Mouse (Mus musculus) adrenal gland, adult (tissue): ENCODE measurements around the gene Nrn1l.

ENCODE experiments used
- DNase-seq, 2 experiments: peaks; one replicate each; pipeline ENCODE4 v3.0.0; 2022 to 2023; ENCODE audit warnings: low spot score in 1 of 2; ENCODE audit not compliant: inconsistent age in 2 of 2

Gene Nrn1l

DNA sequence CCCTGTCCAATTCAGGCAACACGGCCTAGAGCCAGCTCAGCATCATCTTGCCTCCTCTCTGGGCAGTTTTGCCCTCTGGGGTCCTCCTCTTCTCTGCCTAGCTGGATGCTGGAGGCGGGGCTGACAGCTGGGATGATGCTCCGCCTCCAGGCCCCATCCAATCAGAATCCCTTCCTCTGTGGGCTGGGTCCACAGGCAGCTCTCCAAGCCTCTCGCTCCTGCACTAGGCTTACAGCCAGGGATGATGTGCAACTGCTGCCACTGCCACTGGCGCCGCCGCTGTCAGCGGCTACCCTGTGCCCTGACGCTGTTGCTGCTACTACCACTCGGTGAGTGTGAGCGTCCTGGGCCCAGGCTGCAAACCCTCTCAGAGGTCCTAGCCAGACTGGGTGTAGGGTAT lies at the start of gene Nrn1l:
Gene Nrn1l, plus strand, starts transcription at position 229 of the 400 bp plus-strand sequence.
- peak; percentile 71 to 84 for DNase-seq

- no peak for DNase-seq
Measured at GRCm38 (mm10) chr8:105846678-105847077, 46.7 kb upstream of the Nrn1l start.

DNA sequence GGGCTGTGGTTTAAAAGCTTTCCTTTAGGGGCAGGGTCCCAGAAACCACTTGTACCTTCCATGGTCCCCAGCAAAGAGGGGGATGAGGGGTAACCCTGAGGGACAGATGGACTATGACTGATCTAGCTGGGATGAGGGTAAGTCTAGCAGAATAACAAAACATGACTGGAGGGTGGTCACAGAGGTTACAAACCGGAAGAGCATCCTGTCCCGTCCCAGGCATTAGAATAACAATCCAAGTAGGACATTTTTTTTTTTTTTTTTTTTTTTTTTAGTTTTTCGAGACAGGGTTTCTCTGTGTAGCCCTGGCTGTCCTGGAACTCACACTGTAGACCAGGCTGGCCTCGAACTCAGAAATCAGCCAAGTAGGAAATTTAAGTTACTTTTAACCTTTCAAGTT lies 43.4 kb upstream of the Nrn1l start:
- no peak for DNase-seq

GRCm38 (mm10) chr8:105850611-105851010 lies 42.8 kb upstream of the Nrn1l start:
- no peak for DNase-seq

GRCm38 (mm10) chr8:105851651-105852143 lies 41.7 kb upstream of the Nrn1l start:
- peak; percentile 89 to 97 for DNase-seq

DNA sequence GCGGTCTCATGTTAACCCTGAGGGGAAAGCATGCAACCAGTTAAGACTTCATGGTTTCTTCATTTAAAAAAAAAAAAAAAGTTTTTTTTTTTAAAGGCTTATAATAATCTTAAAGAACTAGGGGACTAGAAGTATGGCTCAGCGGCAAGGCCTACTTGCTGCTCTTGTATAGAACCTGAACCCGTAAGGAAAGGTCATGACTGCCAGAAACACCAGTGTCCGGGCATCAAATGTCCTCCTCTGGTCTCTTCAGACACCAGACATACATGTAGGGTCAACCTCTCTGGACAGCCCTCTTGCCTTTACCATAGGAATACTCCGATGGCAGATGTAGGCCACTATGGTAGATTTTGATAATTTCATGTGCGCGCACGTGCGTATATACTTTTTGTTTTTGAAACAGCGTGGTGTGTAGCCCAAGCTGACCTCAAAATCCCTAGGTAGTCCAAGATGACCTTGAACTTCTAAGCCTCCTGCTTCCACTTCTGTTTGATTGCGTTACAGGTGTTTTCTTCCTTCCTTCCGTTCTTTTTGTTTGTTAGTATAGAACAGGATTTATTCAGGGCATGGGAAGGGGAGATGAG lies 41.1 kb upstream of the Nrn1l start:
- peak; percentile 28 to 65 for DNase-seq

GRCm38 (mm10) chr8:105853178-105853577 lies 40.2 kb upstream of the Nrn1l start, which contains the start of gene Cenpt:
Cenpt (minus strand) TSS chr8:105853278.
- peak in 1 of 2 experiments; percentile 44 for DNase-seq

DNA sequence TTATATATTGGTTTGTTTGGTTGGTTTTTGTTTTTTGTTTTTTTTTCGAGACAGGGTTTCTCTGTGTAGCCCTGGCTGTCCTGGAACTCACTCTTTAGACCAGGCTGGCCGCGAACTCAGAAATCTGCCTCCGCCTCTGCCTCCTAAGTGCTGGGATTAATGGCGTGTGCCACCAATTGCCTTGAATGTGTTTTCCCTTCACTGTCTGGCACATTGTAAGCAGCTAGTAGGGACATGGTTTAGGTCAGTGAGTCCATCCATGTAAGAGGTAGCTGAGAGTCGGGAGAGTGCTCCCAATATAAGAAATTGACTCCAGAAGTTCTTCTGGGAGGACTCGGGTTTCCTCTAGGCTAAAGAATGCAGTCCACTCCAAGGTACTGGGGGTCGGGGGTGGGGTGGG lies 39.1 kb upstream of the Nrn1l start:
- peak in 1 of 2 experiments; percentile 42 for DNase-seq

DNA sequence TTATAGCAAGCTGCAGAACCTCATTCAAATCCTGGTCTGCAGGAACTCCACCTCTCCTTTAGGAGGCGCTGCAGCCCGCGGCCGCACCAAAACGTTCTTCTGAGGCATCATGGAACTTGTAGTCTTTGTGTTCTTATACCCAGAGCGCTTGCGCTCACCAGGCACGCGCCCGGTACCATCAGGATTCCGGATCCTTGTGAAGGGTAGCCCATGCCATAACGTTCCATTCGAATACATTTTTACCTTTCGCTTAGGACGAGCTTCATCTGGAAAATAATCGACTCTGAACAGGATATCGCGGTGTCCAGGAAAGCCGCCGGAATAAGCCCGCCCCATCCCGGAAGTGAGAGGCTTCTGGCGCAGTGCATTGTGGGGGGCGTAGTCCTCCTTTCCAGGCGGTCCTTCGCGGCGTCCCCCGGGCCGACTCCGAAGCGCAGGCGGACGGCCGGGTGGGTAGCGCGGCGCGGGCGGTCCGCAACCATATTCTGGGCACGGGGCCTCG lies 38.6 kb upstream of the Nrn1l start, which contains the start of gene Thap11:
Gene Thap11, plus strand, starts transcription at position 418 of the 502 bp plus-strand sequence.
- DNase-seq, result peak; percentile 93 to 97

- peak; percentile 70 to 76 for DNase-seq
Measured at GRCm38 (mm10) chr8:105855248-105856167, 37.9 kb upstream of the Nrn1l start.

GRCm38 (mm10) chr8:105856168-105856835 lies 37.1 kb upstream of the Nrn1l start:
- DNase-seq, result no peak

DNA sequence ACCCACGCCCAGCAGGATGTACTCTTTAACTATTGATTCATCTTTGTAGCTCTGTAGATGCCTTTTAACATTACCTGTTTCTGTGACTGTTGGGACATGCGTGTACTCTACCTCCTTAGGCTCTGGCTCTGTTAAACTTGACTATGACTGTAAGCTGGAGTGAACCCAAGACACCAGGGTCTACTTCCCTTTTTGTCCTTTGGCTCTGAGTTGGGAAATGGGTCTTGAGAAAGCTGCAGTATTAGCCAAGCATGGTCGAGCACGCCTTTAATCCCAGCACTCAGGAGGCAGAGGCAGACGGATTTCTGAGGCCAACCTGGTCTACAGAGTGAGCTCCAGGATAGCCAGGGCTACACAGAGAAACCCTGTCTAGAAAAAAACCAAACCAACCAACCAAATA lies 34.9 kb upstream of the Nrn1l start:
- no peak for DNase-seq

DNA sequence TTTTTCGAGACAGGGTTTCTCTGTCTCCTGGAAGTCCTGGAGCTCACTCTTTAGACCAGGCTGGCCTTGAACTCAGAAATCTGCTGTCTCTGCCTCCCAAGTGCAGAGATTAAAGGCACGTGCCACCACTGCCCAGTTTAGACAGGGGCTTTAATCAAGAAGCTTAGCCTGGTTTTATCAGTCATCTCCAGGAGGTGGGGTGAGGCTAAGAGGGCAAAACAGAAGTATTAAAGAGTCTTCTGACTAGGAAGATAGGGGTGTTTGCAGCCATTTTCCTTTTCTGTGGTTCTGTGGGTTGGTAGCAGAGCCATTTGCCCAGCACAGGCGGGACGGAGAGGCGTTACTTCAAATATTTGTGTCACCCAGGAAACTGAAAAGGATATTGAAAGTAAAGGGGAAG lies 34.1 kb upstream of the Nrn1l start:
- peak in 1 of 2 experiments; percentile 56 for DNase-seq

- peak; percentile 97 to 98 for DNase-seq
Measured at GRCm38 (mm10) chr8:105860143-105860981, 33.0 kb upstream of the Nrn1l start, which contains the start of gene Nutf2. Nutf2 (plus strand) TSS chr8:105860580.

DNA sequence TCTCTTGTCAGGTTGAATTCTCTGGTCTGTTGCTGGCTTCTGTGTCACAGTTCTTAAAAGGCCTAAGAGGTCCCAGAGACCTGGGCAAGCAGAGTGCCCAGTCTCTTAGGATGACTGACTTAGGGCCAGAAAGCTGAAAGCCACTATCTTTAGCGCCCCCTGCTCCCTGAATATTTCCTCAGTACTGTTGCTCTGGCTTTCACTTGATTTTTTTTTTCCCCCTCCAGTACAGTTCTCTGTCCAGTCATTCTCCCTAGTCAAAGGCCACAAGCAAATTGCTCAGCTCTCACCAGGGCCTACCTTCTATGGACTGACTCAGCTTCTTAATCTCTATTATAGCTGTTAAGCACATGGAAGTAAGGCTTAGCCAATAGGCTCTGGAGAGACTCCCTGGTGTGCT lies 31.4 kb upstream of the Nrn1l start:
- DNase-seq, result peak in 1 of 2 experiments; percentile 76

DNA sequence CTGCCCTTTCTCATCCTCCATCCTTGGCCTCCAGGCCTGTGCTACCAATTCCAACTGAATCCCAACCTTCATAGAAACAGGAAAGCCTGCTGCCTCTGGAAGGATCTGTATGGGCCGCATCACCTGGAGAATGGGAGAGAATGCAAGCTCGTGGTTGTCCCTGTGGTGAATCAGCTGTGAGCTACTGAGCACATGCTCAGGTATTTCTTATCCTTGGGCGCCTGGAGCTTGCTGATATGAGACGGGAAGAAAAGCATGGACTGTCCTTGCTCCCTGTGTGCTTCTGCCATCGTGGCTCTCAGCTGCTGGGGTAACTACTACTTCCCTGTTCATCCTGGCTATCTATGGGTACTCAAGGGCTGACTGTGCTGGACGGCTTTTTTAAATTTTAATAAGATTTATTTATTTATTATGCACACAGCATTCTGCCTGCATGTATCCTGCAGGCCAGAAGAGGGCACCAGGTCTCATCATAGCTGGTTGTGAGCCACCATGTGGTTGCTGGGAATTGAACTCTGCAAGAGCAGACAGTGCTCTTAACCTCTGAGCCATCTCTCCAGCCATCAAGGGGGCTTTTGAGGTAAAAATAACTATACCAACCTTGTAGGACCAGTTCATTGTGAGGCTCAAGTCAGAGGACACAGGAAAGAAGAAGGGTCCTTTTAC lies 26.9 kb upstream of the Nrn1l start:
- DNase-seq, result no peak

DNA sequence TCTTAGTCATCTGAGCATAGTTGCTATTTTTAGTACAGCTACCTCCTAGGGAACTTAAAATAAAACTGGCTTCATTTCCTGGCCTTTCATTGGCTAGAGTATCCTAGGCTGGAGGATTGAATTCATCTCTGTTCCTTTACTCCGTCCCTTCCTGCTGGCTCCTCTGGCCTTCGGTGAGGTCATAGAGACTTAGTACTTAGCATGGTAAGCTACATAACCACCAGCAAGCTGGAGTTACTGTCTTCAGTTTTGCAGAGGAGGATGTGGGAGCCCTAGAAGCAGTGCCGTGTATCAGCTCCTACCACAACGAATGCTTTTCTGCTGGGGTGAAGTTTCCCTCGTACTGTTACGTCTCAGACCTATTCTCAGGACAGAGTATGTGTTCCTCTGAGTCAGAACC lies 19.1 kb upstream of the Nrn1l start:
- peak in 1 of 2 experiments; percentile 68 for DNase-seq

DNA sequence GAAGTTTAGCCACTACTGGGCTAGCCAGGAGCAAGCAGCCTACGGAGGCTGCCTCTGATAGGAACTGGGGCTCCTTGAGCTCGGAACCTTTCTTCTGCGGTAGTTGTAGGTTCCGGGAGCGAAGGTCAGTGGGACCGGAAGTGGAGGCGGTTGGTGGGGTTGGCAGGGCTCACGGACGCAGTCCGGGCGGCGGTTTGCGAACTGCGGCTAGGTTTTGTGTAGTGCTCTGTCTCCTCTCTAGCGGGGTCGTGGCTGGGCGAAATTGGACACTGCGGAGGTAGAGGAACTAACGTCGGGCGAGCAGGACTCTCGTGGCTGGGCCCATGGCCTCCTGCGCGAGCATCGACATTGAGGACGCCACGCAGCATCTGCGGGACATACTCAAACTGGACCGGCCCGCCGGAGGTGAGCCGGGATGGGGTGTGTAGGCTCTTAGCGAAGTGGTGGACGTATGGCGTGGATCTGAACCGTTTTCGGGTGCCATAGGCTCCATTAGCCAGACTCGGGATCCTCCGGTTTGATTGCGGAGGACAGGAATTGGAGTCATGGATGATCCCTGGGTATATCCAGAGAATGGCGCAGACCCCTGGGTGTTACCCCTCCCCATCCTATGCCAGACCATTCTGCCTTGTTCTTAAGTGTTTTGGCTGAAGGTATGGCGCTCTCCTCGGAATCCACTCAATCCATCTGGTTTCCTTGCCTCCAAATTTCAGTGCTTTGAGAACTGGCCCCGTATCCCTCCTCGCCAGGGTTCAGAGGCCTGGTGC lies 12.4 kb upstream of the Nrn1l start, which contains the start of gene Edc4:
Gene Edc4, plus strand, starts transcription at position 128 of the 767 bp plus-strand sequence.
- peak; percentile 82 to 96 for DNase-seq
